Mouse (Mus musculus) heart, embryonic 10.5 days (tissue): Measurements from ENCODE around the gene Sergef. TPM values are rescaled to one million over a fixed set of nuclear protein-coding genes. Genes with fewer than 3 reads are reported as not detected.

Experiments
- DNase-seq: peaks from one replicate; pipeline ENCODE4 v3.0.0-alpha.2; 2017; ENCODE audit warnings: low spot score
- H3K27ac ChIP-seq: fragments of 300-500 bp; sonication (generic); 2 replicates; pipeline ENCODE4 v1.5.1; 2016; ENCODE audit warnings: mild to moderate bottlenecking
- H3K27me3 ChIP-seq: fragments of 300-500 bp; sonication (generic); 2 replicates; pipeline ENCODE4 v1.6.1; 2016; ENCODE audit warnings: mild to moderate bottlenecking; ENCODE audit not compliant: poor library complexity, insufficient read depth, severe bottlenecking
- H3K36me3 ChIP-seq: fragments of 300-500 bp; sonication (generic); 2 replicates; pipeline ENCODE4 v1.6.1; 2016; ENCODE audit warnings: mild to moderate bottlenecking, moderate library complexity
- H3K4me1 ChIP-seq: fragments of 300-500 bp; sonication (generic); 2 replicates; pipeline ENCODE4 v1.6.1; 2016; ENCODE audit warnings: mild to moderate bottlenecking
- H3K4me3 ChIP-seq: fragments of 300-500 bp; sonication (generic); 2 replicates; pipeline ENCODE4 v1.5.1; 2016; ENCODE audit warnings: mild to moderate bottlenecking, moderate library complexity
- H3K9me3 ChIP-seq: fragments of 300-500 bp; sonication (generic); 2 replicates; pipeline ENCODE4 v1.6.1; 2016; ENCODE audit warnings: mild to moderate bottlenecking, moderate library complexity
- WGBS: fragments of 180-500 bp; shearing (Covaris S2); methylation state at CpG from one replicate; pipeline ENCODE4 v1.1.7; 2016; 5-methylcytosine and 5-hydroxymethylcytosine counted together
- polyA plus RNA-seq: library from polyadenylated mRNA; unstranded; fragments of >200 nt; fragmentation: Nextera tagmentation; extraction: Ambion mirVana; gene quantifications from 2 replicates; pipeline ENCODE4 v1.2.1, GENCODE M21; 2016

Sergef gene
- polyA plus RNA-seq, 1 experiment from 2014 or later: 12.5 TPM

- Histone ChIP-seq H3K9me3 (no peaks in the 10 kb centered on the region), H3K27me3 (no peaks in the 10 kb centered on the region), H3K27ac (no peak overlapping the region), H3K4me1 (peaks cover 4% of the 10 kb centered on the region; the same call in 1 of the 2 replicates), H3K4me3 (no peak overlapping the region), H3K36me3 (no peaks in the 10 kb centered on the region)
- DNase-seq: no peak
- 90% methylated on average over 6 of the region's 6 CpGs for WGBS
Observed at GRCm38 (mm10) chr7:46559643-46560042, 80.0 kb downstream of the Sergef start.

DNA sequence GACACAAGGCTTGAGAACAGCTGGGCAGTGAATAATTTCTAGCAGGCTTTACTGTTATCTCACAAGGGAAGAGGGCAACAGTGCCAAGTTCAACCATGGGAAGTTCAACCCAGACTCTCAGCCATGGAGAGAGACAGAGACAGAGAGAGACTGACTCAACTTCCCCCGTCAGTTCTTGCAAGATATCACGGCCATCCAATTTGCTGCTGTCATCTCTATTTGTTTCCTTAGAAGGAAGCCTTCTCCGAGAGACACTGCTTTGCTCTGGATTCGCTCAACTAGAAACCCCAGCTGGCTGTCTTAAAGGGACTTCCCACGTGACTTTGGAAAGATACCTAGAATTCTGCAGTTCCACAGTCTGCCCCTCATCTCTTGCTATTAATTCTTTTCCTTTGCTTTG, 80.6 kb downstream of the Sergef start:
- H3K4me1 ChIP-seq: peaks cover 4% of the 10 kb centered on the region; the same call in 1 of the 2 replicates
- no peak overlapping the region for H3K4me3 ChIP-seq
- no peaks in the 10 kb centered on the region for H3K27me3 ChIP-seq
- H3K36me3 ChIP-seq: no peaks in the 10 kb centered on the region
- no peak for DNase-seq
- H3K9me3 ChIP-seq: no peaks in the 10 kb centered on the region
- whole genome bisulfite sequencing: 81% methylated on average over 5 of the region's 5 CpGs
- no peak overlapping the region for H3K27ac ChIP-seq

GRCm38 (mm10) chr7:46557996-46558395, 81.6 kb downstream of the Sergef start:
- Histone ChIP-seq H3K9me3 (no peaks in the 10 kb centered on the region), H3K27ac (no peak overlapping the region), H3K4me3 (no peak overlapping the region), H3K27me3 (no peaks in the 10 kb centered on the region), H3K36me3 (no peaks in the 10 kb centered on the region), H3K4me1 (peaks cover 7% of the 10 kb centered on the region; the same call in 1 of the 2 replicates)
- 86% methylated on average over 4 of the region's 4 CpGs for WGBS
- DNase-seq: no peak

DNA sequence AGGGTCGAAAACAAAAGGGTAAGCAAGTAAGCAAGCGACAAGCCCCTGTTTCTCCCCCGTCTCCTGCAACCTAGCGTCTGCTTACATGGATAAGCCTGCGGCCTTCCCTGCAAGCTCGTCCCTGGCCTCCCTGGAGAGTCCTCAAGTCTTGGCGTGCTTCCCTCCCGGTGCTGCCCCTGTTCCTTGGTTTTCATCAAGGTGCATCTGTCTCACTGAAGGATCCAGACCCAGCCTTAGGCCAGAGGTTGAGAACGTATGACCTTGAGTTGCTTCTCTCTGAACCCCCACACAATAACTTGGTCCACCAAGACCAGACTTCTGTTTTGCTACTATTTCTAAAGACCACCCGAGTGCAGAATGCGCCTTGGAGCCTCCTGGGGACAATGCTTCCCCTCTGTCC, 82.2 kb downstream of the Sergef start:
- WGBS: 74% methylated on average over 11 of the region's 11 CpGs
- no peaks in the 10 kb centered on the region for H3K27me3 ChIP-seq
- DNase-seq: no peak
- H3K9me3 ChIP-seq: no peaks in the 10 kb centered on the region
- peaks cover 10% of the 10 kb centered on the region; the same call in 1 of the 2 replicates for H3K4me1 ChIP-seq
- no peak overlapping the region for H3K4me3 ChIP-seq
- no peaks in the 10 kb centered on the region for H3K36me3 ChIP-seq
- no peak overlapping the region for H3K27ac ChIP-seq

GRCm38 (mm10) chr7:46556358-46557118, 83.1 kb downstream of the Sergef start:
- DNase-seq: no peak
- H3K36me3 ChIP-seq: no peaks in the 10 kb centered on the region
- no peak overlapping the region for H3K4me3 ChIP-seq
- H3K27me3 ChIP-seq: no peaks in the 10 kb centered on the region
- peaks cover 11% of the 10 kb centered on the region; the same call in 1 of the 2 replicates for H3K4me1 ChIP-seq
- no peak overlapping the region for H3K27ac ChIP-seq
- H3K9me3 ChIP-seq: no peaks in the 10 kb centered on the region
- WGBS: 83% methylated on average over 13 of the region's 13 CpGs

GRCm38 (mm10) chr7:46555731-46556130, 83.9 kb downstream of the Sergef start:
- no peak for DNase-seq
- Histone ChIP-seq H3K9me3 (no peaks in the 10 kb centered on the region), H3K4me1 (peaks cover 10% of the 10 kb centered on the region; the same call in 1 of the 2 replicates), H3K27me3 (no peaks in the 10 kb centered on the region), H3K4me3 (no peak overlapping the region), H3K36me3 (no peaks in the 10 kb centered on the region), H3K27ac (no peak overlapping the region)
- 91% methylated on average over 7 of the region's 7 CpGs for WGBS

DNA sequence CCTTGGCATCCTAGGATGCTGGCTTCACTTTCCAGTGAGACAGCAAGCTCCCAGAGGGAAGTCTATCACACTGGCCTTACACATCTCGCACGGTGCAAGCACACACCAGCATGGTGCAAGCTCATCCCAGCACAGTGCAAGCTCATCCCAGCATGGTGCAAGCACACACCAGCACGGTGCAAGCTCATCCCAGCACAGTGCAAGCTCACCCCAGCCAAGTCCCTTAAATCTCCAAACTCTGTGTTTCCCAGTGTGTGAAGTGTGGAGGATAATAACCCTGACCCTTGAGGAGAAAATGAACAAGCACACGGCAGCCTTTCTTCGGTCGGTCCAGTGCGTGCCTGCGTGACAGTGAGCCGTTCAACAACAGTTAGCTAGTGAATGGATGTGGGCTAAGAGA, 84.8 kb downstream of the Sergef start:
- DNase-seq: no peak
- no peaks in the 10 kb centered on the region for H3K9me3 ChIP-seq
- H3K36me3 ChIP-seq: no peaks in the 10 kb centered on the region

GRCm38 (mm10) chr7:46554003-46554402, 85.6 kb downstream of the Sergef start:
- H3K4me1 ChIP-seq: peaks cover 10% of the 10 kb centered on the region; the same call in 1 of the 2 replicates
- H3K27me3 ChIP-seq: no peaks in the 10 kb centered on the region; the same call in 1 of the 2 replicates
- 66% methylated on average over 7 of the region's 7 CpGs for WGBS
- H3K27ac ChIP-seq: no peak overlapping the region
- no peaks in the 10 kb centered on the region for H3K9me3 ChIP-seq
- no peak for DNase-seq
- H3K36me3 ChIP-seq: no peaks in the 10 kb centered on the region
- H3K4me3 ChIP-seq: no peak overlapping the region

More for the DNA sequence above, 84.8 kb downstream of the Sergef start:
- peaks cover 10% of the 10 kb centered on the region; the same call in 1 of the 2 replicates for H3K4me1 ChIP-seq
- no peak overlapping the region for H3K4me3 ChIP-seq
- no peak overlapping the region for H3K27ac ChIP-seq
- WGBS: 89% methylated on average over 9 of the region's 9 CpGs
- no peaks in the 10 kb centered on the region for H3K27me3 ChIP-seq

DNA sequence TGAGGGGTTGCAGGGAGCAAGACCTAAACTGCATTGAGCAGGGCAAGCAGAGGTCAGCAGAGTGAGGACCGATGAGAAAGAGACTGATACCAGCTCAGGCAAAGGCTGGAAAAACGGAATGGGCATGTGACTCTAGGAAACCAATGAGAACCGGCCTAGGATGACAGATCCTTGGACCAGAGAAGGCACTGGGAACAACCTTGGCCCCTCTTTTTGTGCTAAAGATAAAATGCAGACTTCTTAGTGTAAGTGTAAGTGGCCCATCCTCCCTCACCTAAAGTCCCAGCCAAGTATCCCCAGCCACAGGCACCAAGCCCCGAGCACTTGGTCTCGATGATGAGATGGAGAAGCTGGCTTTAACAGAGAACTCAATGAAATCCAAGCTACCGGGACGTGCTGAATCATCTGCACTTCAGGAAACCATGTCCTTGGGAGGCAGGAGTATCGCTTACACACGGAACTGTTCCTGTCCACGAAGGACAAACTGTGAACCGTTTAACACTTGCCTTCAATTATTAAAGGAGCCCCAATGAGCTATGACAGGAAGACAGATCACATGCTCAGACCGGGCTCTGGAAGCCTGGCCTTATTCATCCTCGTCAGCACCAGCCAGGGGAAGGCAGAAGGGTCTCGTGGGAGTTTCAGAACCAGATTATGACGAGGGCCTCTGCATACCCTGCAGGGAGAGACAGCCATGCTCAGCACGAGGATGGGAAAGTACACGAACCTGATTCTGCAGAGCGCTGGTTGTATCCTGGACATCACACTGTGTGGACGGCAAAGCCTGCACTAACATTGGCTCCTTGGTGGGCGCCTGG, 87.5 kb downstream of the Sergef start:
- Histone ChIP-seq H3K4me1 (peaks cover 10% of the 10 kb centered on the region; the same call in 1 of the 2 replicates), H3K36me3 (no peaks in the 10 kb centered on the region), H3K4me3 (no peak overlapping the region), H3K9me3 (no peaks in the 10 kb centered on the region), H3K27me3 (no peaks in the 10 kb centered on the region; the same call in 1 of the 2 replicates), H3K27ac (no peak overlapping the region)
- WGBS: 62% methylated on average over 20 of the region's 20 CpGs
- DNase-seq: no peak

DNA sequence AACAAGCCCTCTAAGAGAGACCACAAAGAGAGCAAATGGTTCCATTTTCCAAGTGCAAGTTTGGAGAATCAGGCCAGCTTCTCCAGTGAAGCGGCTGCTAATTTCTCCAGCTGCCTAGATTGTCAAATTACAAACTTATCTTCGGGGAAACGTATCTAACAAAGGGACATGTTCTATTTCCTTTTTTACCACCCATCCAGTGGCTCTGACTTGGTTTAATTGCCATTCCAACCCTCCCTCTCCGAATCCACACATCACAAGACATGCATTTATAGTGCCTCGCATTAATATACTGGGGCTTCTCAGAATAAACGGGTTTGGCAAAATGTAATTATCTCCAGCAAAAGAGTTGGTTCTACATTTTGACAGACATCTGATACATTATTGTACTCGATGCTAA, 88.4 kb downstream of the Sergef start:
- H3K27ac ChIP-seq: no peak overlapping the region
- H3K4me3 ChIP-seq: no peak overlapping the region
- no peaks in the 10 kb centered on the region; the same call in 1 of the 2 replicates for H3K27me3 ChIP-seq
- peaks cover 12% of the 10 kb centered on the region; the same call in 1 of the 2 replicates for H3K4me1 ChIP-seq
- WGBS: 88% methylated on average over 7 of the region's 7 CpGs
- DNase-seq: no peak
- H3K36me3 ChIP-seq: no peaks in the 10 kb centered on the region
- H3K9me3 ChIP-seq: no peaks in the 10 kb centered on the region

- no peak for DNase-seq
- H3K4me1 ChIP-seq: peaks cover 10% of the 10 kb centered on the region; the same call in 1 of the 2 replicates
Observed at GRCm38 (mm10) chr7:46548124-46548523, 91.5 kb downstream of the Sergef start.

GRCm38 (mm10) chr7:46547642-46548041, 92.0 kb downstream of the Sergef start:
- H3K36me3 ChIP-seq: no peaks in the 10 kb centered on the region
- peaks cover 9% of the 10 kb centered on the region; the same call in 1 of the 2 replicates for H3K4me1 ChIP-seq
- H3K27me3 ChIP-seq: no peaks in the 10 kb centered on the region; the same call in 1 of the 2 replicates
- WGBS: 90% methylated on average over 3 of the region's 3 CpGs
- no peaks in the 10 kb centered on the region for H3K9me3 ChIP-seq
- no peak for DNase-seq
- H3K27ac ChIP-seq: no peak overlapping the region
- H3K4me3 ChIP-seq: no peak overlapping the region

More at GRCm38 (mm10) chr7:46548124-46548523, 91.5 kb downstream of the Sergef start:
- WGBS: 85% methylated on average over 3 of the region's 3 CpGs
- no peak overlapping the region for H3K27ac ChIP-seq
- no peaks in the 10 kb centered on the region for H3K9me3 ChIP-seq
- no peak overlapping the region for H3K4me3 ChIP-seq
- H3K27me3 ChIP-seq: no peaks in the 10 kb centered on the region; the same call in 1 of the 2 replicates
- no peaks in the 10 kb centered on the region for H3K36me3 ChIP-seq

- Histone ChIP-seq H3K4me3 (no peak overlapping the region), H3K27ac (no peak overlapping the region), H3K27me3 (no peaks in the 10 kb centered on the region; the same call in 1 of the 2 replicates), H3K4me1 (peaks cover 2% of the 10 kb centered on the region; the same call in 1 of the 2 replicates), H3K36me3 (no peaks in the 10 kb centered on the region), H3K9me3 (no peaks in the 10 kb centered on the region)
- DNase-seq: no peak
- WGBS: 34% methylated on average over 4 of the region's 4 CpGs
Observed at GRCm38 (mm10) chr7:46546539-46546938, 93.1 kb downstream of the Sergef start.
